ENCODE assay signal across 18 mouse cellular contexts in the genomic region with DNA sequence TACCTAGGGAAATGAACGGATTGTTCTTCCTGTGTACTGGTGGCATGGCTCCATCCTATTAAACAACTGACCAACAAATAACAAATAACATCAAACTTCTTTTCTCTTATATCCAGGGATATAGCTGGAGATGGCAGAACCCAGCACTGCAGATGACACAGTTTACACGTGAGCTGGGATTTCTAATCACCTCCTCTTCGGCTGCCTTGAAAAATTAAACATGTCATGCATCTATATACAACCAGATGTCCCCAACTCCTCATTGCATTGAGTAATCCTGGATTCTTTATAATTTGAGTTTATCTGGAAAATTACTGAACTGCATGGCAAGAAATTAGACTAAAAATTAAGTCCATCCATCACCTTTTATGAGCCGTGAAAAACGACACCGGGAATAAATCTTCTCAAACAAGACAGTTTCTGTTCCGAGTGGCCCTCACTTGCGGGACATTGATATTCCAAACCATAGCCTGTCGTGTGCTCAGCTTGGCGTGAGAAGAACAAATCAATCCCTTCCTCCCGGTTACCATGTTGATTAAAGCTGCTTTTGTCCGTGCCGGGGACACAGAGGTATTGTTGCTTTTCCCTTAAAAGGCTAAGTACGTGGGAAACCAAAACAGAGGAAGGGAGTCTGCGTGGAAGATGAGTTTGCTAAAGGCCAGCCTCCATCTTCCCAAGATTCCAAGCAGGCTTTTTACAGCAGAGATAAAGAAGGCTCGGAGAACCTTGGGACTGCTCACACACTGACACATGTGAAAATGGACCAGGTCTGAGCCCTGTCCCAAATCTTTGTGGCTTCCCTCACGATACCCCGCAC.
DNase-seq lines count a peak whose midpoint lies in the region; ATAC-seq lines count a peak whose summit lies in the region.
"Had no signal": no experiment of that assay in that cellular context is flagged by ENCODE, and none has a peak within 500 bp of the region (broad histone marks: within the 10 kb centered on the region; RNA-seq: fewer than 3 reads in every experiment).

No protein-coding gene starts in this region.

- DNase-seq in kidney, adult 11 months, result no peak
- peak; percentile 42 for DNase-seq in embryo, embryonic 11 days
- DNase-seq in cerebellum, postnatal 25 days, result no peak
- no peak for DNase-seq in gastrocnemius, postnatal 36 days
- DNase-seq: adrenal gland, postnatal 36 days; cerebellum, adult 2 months; heart, postnatal 10 days; kidney, adult 2 months; left cerebral cortex, postnatal 4 days; lung, postnatal 36 days; thymus, adult 2 months had no signal

- intact Hi-C loops in gastrocnemius, postnatal 36 days (cut with DNase I), result no loop called here

- peak overlapping the region; percentile 21; the same call in 1 of the 2 replicates for H3K4me2 ChIP-seq in kidney, embryonic 14.5 days (replicated peaks; ENCODE audit: low read depth, low read length)
- peak overlapping the region; percentile 34 for H3K4me2 ChIP-seq in hindbrain, embryonic 13.5 days
- H3K4me2 ChIP-seq in midbrain, embryonic 15.5 days, result peak overlapping the region; percentile 23; the same call in 1 of the 2 replicates
- no peak overlapping the region for H3K4me2 ChIP-seq in intestine, embryonic 16.5 days (ENCODE audit: low read depth, low read length)
- H3K4me2 ChIP-seq: embryonic facial prominence, embryonic 12.5 days; liver, embryonic 15.5 days had no signal

- H3K36me3 ChIP-seq in kidney, embryonic 14.5 days (ENCODE audit: control insufficient read depth, insufficient read depth, low read length), result no peaks in the 10 kb centered on the region
- no peaks in the 10 kb centered on the region for H3K36me3 ChIP-seq in hindbrain, embryonic 13.5 days
- no peaks in the 10 kb centered on the region for H3K36me3 ChIP-seq in midbrain, embryonic 15.5 days (replicated peaks)
- H3K36me3 ChIP-seq in intestine, embryonic 16.5 days (ENCODE audit: control insufficient read depth, insufficient read depth, low read length), result no peaks in the 10 kb centered on the region
- H3K36me3 ChIP-seq: embryonic facial prominence, embryonic 12.5 days; liver, embryonic 15.5 days had no signal

- 34% methylated on average over 18 of the region's 18 CpGs for WGBS in kidney, embryonic 14.5 days
- 24% methylated on average over 18 of the region's 18 CpGs for WGBS in hindbrain, embryonic 13.5 days
- WGBS in midbrain, embryonic 15.5 days, result 26% methylated on average over 18 of the region's 18 CpGs
- WGBS in intestine, embryonic 16.5 days, result 55% methylated on average over 18 of the region's 18 CpGs

- H3K4me3 ChIP-seq in kidney, embryonic 14.5 days (ENCODE audit: low read length), result no peak overlapping the region
- no peak overlapping the region for H3K4me3 ChIP-seq in hindbrain, embryonic 13.5 days
- H3K4me3 ChIP-seq in midbrain, embryonic 15.5 days, result no peak overlapping the region
- no peak overlapping the region for H3K4me3 ChIP-seq in intestine, embryonic 16.5 days (ENCODE audit: low read length)
- H3K4me3 ChIP-seq: embryonic facial prominence, embryonic 12.5 days; liver, embryonic 15.5 days; myocyte had no signal

- H3K9me3 ChIP-seq in kidney, embryonic 14.5 days (ENCODE audit: control insufficient read depth, low read length), result no peaks in the 10 kb centered on the region
- H3K9me3 ChIP-seq in hindbrain, embryonic 13.5 days, result no peaks in the 10 kb centered on the region
- no peaks in the 10 kb centered on the region for H3K9me3 ChIP-seq in midbrain, embryonic 15.5 days
- no peaks in the 10 kb centered on the region for H3K9me3 ChIP-seq in intestine, embryonic 16.5 days (ENCODE audit: control insufficient read depth, low read length)
- H3K9me3 ChIP-seq: embryonic facial prominence, embryonic 12.5 days; liver, embryonic 15.5 days had no signal

- H3K4me1 ChIP-seq in kidney, embryonic 14.5 days (ENCODE audit: control insufficient read depth, insufficient read depth, low read length), result no peaks in the 10 kb centered on the region
- peaks cover 19% of the 10 kb centered on the region for H3K4me1 ChIP-seq in hindbrain, embryonic 13.5 days (replicated peaks)
- H3K4me1 ChIP-seq in midbrain, embryonic 15.5 days, result peaks cover 12% of the 10 kb centered on the region
- H3K4me1 ChIP-seq in intestine, embryonic 16.5 days (ENCODE audit: control insufficient read depth, insufficient read depth, low read length), result no peaks in the 10 kb centered on the region
- H3K4me1 ChIP-seq: embryonic facial prominence, embryonic 12.5 days; liver, embryonic 15.5 days had no signal

- H3K9ac ChIP-seq in kidney, embryonic 14.5 days (ENCODE audit: low read depth, low read length), result no peak overlapping the region
- H3K9ac ChIP-seq in hindbrain, embryonic 13.5 days, result no peak overlapping the region; the same call in 1 of the 2 replicates
- no peak overlapping the region for H3K9ac ChIP-seq in midbrain, embryonic 15.5 days
- no peak overlapping the region for H3K9ac ChIP-seq in intestine, embryonic 16.5 days (ENCODE audit: low read depth, low read length)
- H3K9ac ChIP-seq: embryonic facial prominence, embryonic 12.5 days; liver, embryonic 15.5 days had no signal

- ATAC-seq in kidney, embryonic 14.5 days (ENCODE audit: low FRiP score, low TSS enrichment), result no peak; the same call in 1 of the 2 replicates
- ATAC-seq in hindbrain, embryonic 13.5 days (ENCODE audit: low FRiP score), result no peak
- no peak for ATAC-seq in midbrain, embryonic 15.5 days (replicated peaks)
- no peak for ATAC-seq in intestine, embryonic 16.5 days

- no peaks in the 10 kb centered on the region for H3K27me3 ChIP-seq in kidney, embryonic 14.5 days (ENCODE audit: control insufficient read depth, insufficient read depth, low read length)
- no peaks in the 10 kb centered on the region for H3K27me3 ChIP-seq in hindbrain, embryonic 13.5 days
- H3K27me3 ChIP-seq in midbrain, embryonic 15.5 days (replicated peaks), result no peaks in the 10 kb centered on the region
- H3K27me3 ChIP-seq in intestine, embryonic 16.5 days (replicated peaks; ENCODE audit: control insufficient read depth, insufficient read depth, low read length), result no peaks in the 10 kb centered on the region
- H3K27me3 ChIP-seq: embryonic facial prominence, embryonic 12.5 days; liver, embryonic 15.5 days had no signal

- H3K27ac ChIP-seq in kidney, embryonic 14.5 days (ENCODE audit: low read depth, low read length), result no peak overlapping the region
- H3K27ac ChIP-seq in hindbrain, embryonic 13.5 days, result peak overlapping the region; percentile 65
- peak overlapping the region; percentile 34; the same call in 1 of the 2 replicates for H3K27ac ChIP-seq in midbrain, embryonic 15.5 days
- H3K27ac ChIP-seq in intestine, embryonic 16.5 days (ENCODE audit: low read length), result no peak overlapping the region
- H3K27ac ChIP-seq: embryonic facial prominence, embryonic 12.5 days; liver, embryonic 15.5 days had no signal

Comparison
In these comparisons a context has a peak if more than half of its experiments do, and no peak if none do; other contexts are left out.
1. H3K27ac ChIP-seq: peak in hindbrain, embryonic 13.5 days (single experiment) and midbrain, embryonic 15.5 days (single experiment); none in kidney, embryonic 14.5 days (single experiment) and intestine, embryonic 16.5 days (single experiment).